Mouse (Mus musculus) embryonic facial prominence, embryonic 13.5 days (tissue): Measurements from ENCODE around the gene Trnp1. TPM values are rescaled to one million over a fixed set of nuclear protein-coding genes. Genes with fewer than 3 reads are reported as not detected.

Source experiments
- ATAC-seq: fragments of 200-750 bp; cut with Nextera tagmentation; 2 replicates; pipeline ENCODE4 v1.8.0; 2017; ENCODE audit warnings: low read depth; ENCODE audit not compliant: insufficient number of reproducible peaks, insufficient read depth, low FRiP score, low TSS enrichment
- H3K27ac ChIP-seq: fragments of 300-500 bp; sonication (generic); 2 replicates; pipeline ENCODE4 v1.5.1; 2015; ENCODE audit warnings: moderate library complexity, mild to moderate bottlenecking, inconsistent platforms
- H3K27me3 ChIP-seq: fragments of 300-500 bp; sonication (generic); 2 replicates; pipeline ENCODE4 v1.6.1; 2015; ENCODE audit warnings: mild to moderate bottlenecking, inconsistent platforms
- H3K36me3 ChIP-seq: fragments of 300-500 bp; sonication (generic); 2 replicates; pipeline ENCODE4 v1.6.1; 2015; ENCODE audit warnings: mild to moderate bottlenecking, inconsistent platforms
- H3K4me1 ChIP-seq: fragments of 300-500 bp; sonication (generic); 2 replicates; pipeline ENCODE4 v1.6.1; 2015; ENCODE audit warnings: inconsistent platforms
- H3K4me2 ChIP-seq: fragments of 300-500 bp; sonication (generic); 2 replicates; pipeline ENCODE4 v1.6.1; 2015; ENCODE audit warnings: moderate library complexity, mild to moderate bottlenecking, inconsistent platforms
- H3K4me3 ChIP-seq: fragments of 300-500 bp; sonication (generic); 2 replicates; pipeline ENCODE4 v1.5.1; 2015; ENCODE audit warnings: mild to moderate bottlenecking, inconsistent platforms
- H3K9ac ChIP-seq: fragments of 300-500 bp; sonication (generic); 2 replicates; pipeline ENCODE4 v1.6.1; 2015; ENCODE audit warnings: mild to moderate bottlenecking, inconsistent platforms
- H3K9me3 ChIP-seq: fragments of 300-500 bp; sonication (generic); 2 replicates; pipeline ENCODE4 v1.6.1; 2016; ENCODE audit warnings: inconsistent platforms
- WGBS: fragments of 180-500 bp; shearing (Covaris S2); methylation state at CpG from one replicate; pipeline ENCODE4 v1.1.7; 2015; ENCODE audit warnings: mixed read lengths; 5-methylcytosine and 5-hydroxymethylcytosine counted together
- polyA plus RNA-seq: library from polyadenylated mRNA; unstranded; fragments of >200 nt; fragmentation: Nextera tagmentation; extraction: Ambion mirVana; gene quantifications from 2 replicates; pipeline ENCODE4 v1.2.1, GENCODE M21; 2015

The Trnp1 gene
- polyA plus RNA-seq, 1 experiment from 2014 or later, result 4.0 TPM

- no peaks in the 10 kb centered on the region for H3K4me1 ChIP-seq
- peaks cover 10% of the 10 kb centered on the region for H3K27me3 ChIP-seq
- no peaks in the 10 kb centered on the region for H3K9me3 ChIP-seq
- 76% methylated on average over 5 of the region's 5 CpGs for WGBS
- no peak for ATAC-seq
- H3K9ac ChIP-seq, result no peak overlapping the region
- H3K36me3 ChIP-seq, result no peaks in the 10 kb centered on the region
- no peak overlapping the region for H3K4me3 ChIP-seq
- no peak overlapping the region for H3K4me2 ChIP-seq
- H3K27ac ChIP-seq, result no peak overlapping the region
Measured at GRCm38 (mm10) chr4:133511050-133511449, 12.7 kb upstream of the Trnp1 start.

- no peak for ATAC-seq
- Histone ChIP-seq H3K36me3 (no peaks in the 10 kb centered on the region), H3K9me3 (no peaks in the 10 kb centered on the region), H3K27me3 (peaks cover 24% of the 10 kb centered on the region), H3K27ac (no peak overlapping the region), H3K4me1 (0 out of 2 replicates have a peak, but pooled peaks cover 3% of the 10 kb centered on the region), H3K4me3 (no peak overlapping the region), H3K4me2 (no peak overlapping the region), H3K9ac (no peak overlapping the region)
- 70% methylated on average over 7 of the region's 7 CpGs for WGBS
Measured at GRCm38 (mm10) chr4:133508990-133509389, 10.6 kb upstream of the Trnp1 start.

- H3K4me1 ChIP-seq, result 0 out of 2 replicates have a peak, but pooled peaks cover 3% of the 10 kb centered on the region
- H3K4me2 ChIP-seq, result no peak overlapping the region
- 80% methylated on average over 5 of the region's 5 CpGs for WGBS
- H3K36me3 ChIP-seq, result no peaks in the 10 kb centered on the region
- H3K9ac ChIP-seq, result no peak overlapping the region
- ATAC-seq, result no peak
- no peak overlapping the region for H3K4me3 ChIP-seq
- H3K9me3 ChIP-seq, result no peaks in the 10 kb centered on the region
- peaks cover 44% of the 10 kb centered on the region for H3K27me3 ChIP-seq
- H3K27ac ChIP-seq, result no peak overlapping the region
Measured at GRCm38 (mm10) chr4:133506573-133506972, 8.2 kb upstream of the Trnp1 start.

- H3K9me3 ChIP-seq, result no peaks in the 10 kb centered on the region
- H3K4me3 ChIP-seq, result no peak overlapping the region
- H3K27me3 ChIP-seq, result peaks cover 61% of the 10 kb centered on the region
- 0 out of 2 replicates have a peak, but pooled peaks cover 3% of the 10 kb centered on the region for H3K4me1 ChIP-seq
- 58% methylated on average over 9 of the region's 9 CpGs for WGBS
- no peak overlapping the region for H3K4me2 ChIP-seq
- H3K9ac ChIP-seq, result no peak overlapping the region
- H3K36me3 ChIP-seq, result no peaks in the 10 kb centered on the region
- no peak for ATAC-seq
- no peak overlapping the region for H3K27ac ChIP-seq
Measured at GRCm38 (mm10) chr4:133504755-133505485, 6.6 kb upstream of the Trnp1 start.

- Histone ChIP-seq H3K27me3 (peaks cover 67% of the 10 kb centered on the region), H3K9me3 (no peaks in the 10 kb centered on the region), H3K9ac (no peak overlapping the region), H3K4me2 (no peak overlapping the region), H3K27ac (no peak overlapping the region), H3K4me3 (no peak overlapping the region), H3K4me1 (0 out of 2 replicates have a peak, but pooled peaks cover 3% of the 10 kb centered on the region), H3K36me3 (no peaks in the 10 kb centered on the region)
- no peak for ATAC-seq
- WGBS, result 41% methylated on average over 5 of the region's 5 CpGs
Measured at GRCm38 (mm10) chr4:133504300-133504699, 6.0 kb upstream of the Trnp1 start.

GRCm38 (mm10) chr4:133501514-133501913, 3.2 kb upstream of the Trnp1 start:
- WGBS, result 65% methylated on average over 7 of the region's 7 CpGs
- Histone ChIP-seq H3K4me3 (no peak overlapping the region), H3K9ac (no peak overlapping the region), H3K4me2 (no peak overlapping the region), H3K36me3 (no peaks in the 10 kb centered on the region), H3K27ac (no peak overlapping the region), H3K9me3 (no peaks in the 10 kb centered on the region), H3K4me1 (peaks cover 20% of the 10 kb centered on the region), H3K27me3 (peaks cover 89% of the 10 kb centered on the region)
- ATAC-seq, result no peak

- peak overlapping the region; percentile 66 for H3K4me3 ChIP-seq
- peak overlapping the region; percentile 75 for H3K9ac ChIP-seq
- ATAC-seq, result no peak
- peak overlapping the region; percentile 99 for H3K4me2 ChIP-seq
- no peak overlapping the region for H3K27ac ChIP-seq
- H3K36me3 ChIP-seq, result no peaks in the 10 kb centered on the region
- under 1% methylated on average over 51 of the region's 70 CpGs for WGBS
- peaks cover 23% of the 10 kb centered on the region for H3K4me1 ChIP-seq
- H3K27me3 ChIP-seq, result peaks cover 84% of the 10 kb centered on the region
- no peaks in the 10 kb centered on the region for H3K9me3 ChIP-seq
Measured at GRCm38 (mm10) chr4:133497461-133498159, 740 bp downstream of the Trnp1 start.

GRCm38 (mm10) chr4:133496738-133497445, 1.5 kb downstream of the Trnp1 start:
- ATAC-seq, result no peak
- H3K27ac ChIP-seq, result no peak overlapping the region
- H3K4me2 ChIP-seq, result peak overlapping the region; percentile 99
- H3K4me1 ChIP-seq, result peaks cover 24% of the 10 kb centered on the region
- WGBS, result 18% methylated on average over 6 of the region's 6 CpGs
- no peak overlapping the region; the same call in 1 of the 2 replicates for H3K9ac ChIP-seq
- no peaks in the 10 kb centered on the region for H3K9me3 ChIP-seq
- H3K27me3 ChIP-seq, result peaks cover 77% of the 10 kb centered on the region
- peak overlapping the region; percentile 66 for H3K4me3 ChIP-seq
- no peaks in the 10 kb centered on the region for H3K36me3 ChIP-seq

- H3K27me3 ChIP-seq, result peaks cover 65% of the 10 kb centered on the region
- no peak overlapping the region for H3K4me3 ChIP-seq
- H3K4me1 ChIP-seq, result peaks cover 27% of the 10 kb centered on the region
- H3K36me3 ChIP-seq, result no peaks in the 10 kb centered on the region
- 28% methylated on average over 7 of the region's 7 CpGs for WGBS
- H3K4me2 ChIP-seq, result no peak overlapping the region
- H3K27ac ChIP-seq, result no peak overlapping the region
- no peak overlapping the region for H3K9ac ChIP-seq
- no peak for ATAC-seq
- no peaks in the 10 kb centered on the region for H3K9me3 ChIP-seq
Measured at GRCm38 (mm10) chr4:133495711-133496110, 2.6 kb downstream of the Trnp1 start.

- WGBS, result 60% methylated on average over 4 of the region's 4 CpGs
- H3K9me3 ChIP-seq, result no peaks in the 10 kb centered on the region
- H3K4me2 ChIP-seq, result no peak overlapping the region
- H3K9ac ChIP-seq, result no peak overlapping the region
- peaks cover 28% of the 10 kb centered on the region for H3K4me1 ChIP-seq
- H3K27ac ChIP-seq, result no peak overlapping the region
- H3K36me3 ChIP-seq, result no peaks in the 10 kb centered on the region
- H3K4me3 ChIP-seq, result no peak overlapping the region
- peaks cover 57% of the 10 kb centered on the region for H3K27me3 ChIP-seq
- no peak for ATAC-seq
Measured at GRCm38 (mm10) chr4:133494867-133495266, 3.5 kb downstream of the Trnp1 start.

GRCm38 (mm10) chr4:133494432-133494831, 3.9 kb downstream of the Trnp1 start:
- peak overlapping the region; percentile 60 for H3K4me2 ChIP-seq
- peak overlapping the region; percentile 36 for H3K4me3 ChIP-seq
- no peak overlapping the region for H3K9ac ChIP-seq
- H3K4me1 ChIP-seq, result peaks cover 32% of the 10 kb centered on the region
- H3K9me3 ChIP-seq, result no peaks in the 10 kb centered on the region
- H3K27me3 ChIP-seq, result peaks cover 53% of the 10 kb centered on the region
- under 1% methylated on average over 12 of the region's 12 CpGs for WGBS
- H3K36me3 ChIP-seq, result no peaks in the 10 kb centered on the region
- ATAC-seq, result 0 out of 2 replicates have a peak, but pooled peaks have one; percentile 10
- H3K27ac ChIP-seq, result no peak overlapping the region
